8 mouse cellular contexts compared by ENCODE assay signal in the genomic region with DNA sequence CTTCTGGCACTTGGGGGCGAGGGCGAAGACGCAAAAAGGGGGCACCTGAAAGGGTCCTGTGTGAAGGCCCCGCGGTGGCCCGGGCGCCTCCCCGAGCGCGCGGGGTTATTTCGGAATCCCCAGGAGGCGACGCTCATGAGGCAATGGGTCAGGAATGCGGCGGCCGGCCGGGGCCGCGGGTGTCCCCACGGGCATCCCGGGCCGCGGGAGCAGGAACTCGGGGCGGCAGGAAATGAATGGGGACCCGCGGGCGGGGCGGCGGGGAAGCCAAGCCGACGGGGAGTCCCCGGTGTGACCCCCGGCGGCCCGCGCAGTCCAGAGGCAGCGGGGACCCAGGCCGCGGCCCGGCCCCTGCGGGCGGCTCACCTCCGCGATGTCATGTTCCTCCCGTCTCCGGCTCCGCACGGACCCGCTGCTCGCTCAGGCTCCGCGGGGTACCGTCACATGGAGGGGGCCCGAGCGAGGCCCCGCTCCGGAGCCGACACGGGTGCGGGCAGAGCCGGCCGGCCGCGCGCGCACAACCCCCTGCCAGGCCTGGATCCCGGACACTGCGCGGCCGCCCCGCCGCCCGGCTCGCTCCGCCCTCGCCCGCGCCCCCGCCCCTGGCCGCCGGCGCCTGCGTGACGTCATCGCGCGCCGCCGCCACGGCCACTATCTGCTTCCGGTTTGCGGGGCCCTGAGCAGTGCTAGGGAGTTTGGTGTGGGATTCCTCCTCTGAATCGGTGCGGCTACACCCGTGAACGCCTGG. TPM values are rescaled to one million over a fixed set of nuclear protein-coding genes. Genes with fewer than 3 reads are reported as not detected.
DNase-seq lines count a peak whose midpoint lies in the region; ATAC-seq and TF ChIP-seq lines count a peak whose summit lies in the region.

Gene Ptpn11, minus strand, starts transcription at position 562 of the 748 bp plus-strand sequence.

- no peaks in the 10 kb centered on the region for H3K27me3 ChIP-seq in C2C12 (ENCODE audit: control insufficient read depth, insufficient read depth, insufficient read length)
- no peaks in the 10 kb centered on the region for H3K27me3 ChIP-seq in heart, embryonic 11.5 days (ENCODE audit: control insufficient read depth, insufficient read depth, low read length)
- no peaks in the 10 kb centered on the region for H3K27me3 ChIP-seq in kidney, embryonic 16.5 days (ENCODE audit: insufficient read depth, low read length)
- no peaks in the 10 kb centered on the region for H3K27me3 ChIP-seq in liver, embryonic 14.5 days (ENCODE audit: control insufficient read depth, insufficient read depth, low read length)
- H3K27me3 ChIP-seq in stomach, embryonic 15.5 days (replicated peaks): no peaks in the 10 kb centered on the region

- peak within 1 kb of the TSS; percentile 89 for H3ac ChIP-seq in C2C12 (ENCODE audit: control insufficient read depth, insufficient read length, low read depth)

- DNase-seq in brain, adult 2 months (ENCODE audit: low read depth, low spot score): peak; percentile 86
- DNase-seq in liver, embryonic 14.5 days (ENCODE audit: low read depth in 3 of 3, low spot score in 3 of 3): peak; percentile 65 to 71 (median 70)
- peak; percentile 86 for DNase-seq in neural tube, embryonic 10.5 days (ENCODE audit: extremely low spot score, low spot score)

- H3K9ac ChIP-seq in heart, embryonic 11.5 days (ENCODE audit: low read depth, low read length): peak within 1 kb of the TSS; percentile 90
- peak within 1 kb of the TSS; percentile 96 for H3K9ac ChIP-seq in kidney, embryonic 16.5 days (replicated peaks; ENCODE audit: low read length)
- H3K9ac ChIP-seq in liver, embryonic 14.5 days (replicated peaks): peak within 1 kb of the TSS; percentile 85
- peak within 1 kb of the TSS; percentile 68 for H3K9ac ChIP-seq in stomach, embryonic 15.5 days

- peaks cover 7% of the 10 kb centered on the region for H3K36me3 ChIP-seq in C2C12 (ENCODE audit: control insufficient read depth, insufficient read depth)
- H3K36me3 ChIP-seq in heart, embryonic 11.5 days (ENCODE audit: control insufficient read depth, insufficient read depth, low read length): no peaks in the 10 kb centered on the region
- no peaks in the 10 kb centered on the region for H3K36me3 ChIP-seq in kidney, embryonic 16.5 days (ENCODE audit: insufficient read depth, low read length)
- H3K36me3 ChIP-seq in liver, embryonic 14.5 days (replicated peaks; ENCODE audit: control insufficient read depth, insufficient read depth, low read depth): no peaks in the 10 kb centered on the region
- no peaks in the 10 kb centered on the region for H3K36me3 ChIP-seq in stomach, embryonic 15.5 days

- peaks cover 35% of the 10 kb centered on the region for H3K4me1 ChIP-seq in heart, embryonic 11.5 days (ENCODE audit: control insufficient read depth, insufficient read depth, low read length)
- H3K4me1 ChIP-seq in kidney, embryonic 16.5 days (ENCODE audit: insufficient read depth, low read length): peaks cover 13% of the 10 kb centered on the region
- H3K4me1 ChIP-seq in liver, embryonic 14.5 days (replicated peaks; ENCODE audit: control insufficient read depth in 2 of 2, insufficient read depth in 2 of 2, low read length in 1 of 2): peaks cover 38 to 51% of the 10 kb centered on the region in 2 experiments
- peaks cover 10% of the 10 kb centered on the region for H3K4me1 ChIP-seq in stomach, embryonic 15.5 days

- peaks cover 47% of the 10 kb centered on the region for H3K79me3 ChIP-seq in C2C12 (ENCODE audit: low read depth)

- no peak for TF ChIP-seq EP300 in liver, embryonic 14.5 days (IDR thresholded peaks at IDR 0.05; ENCODE audit: low read depth)

- no peaks in the 10 kb centered on the region for H3K9me3 ChIP-seq in heart, embryonic 11.5 days (replicated peaks; ENCODE audit: control insufficient read depth, low read length)
- H3K9me3 ChIP-seq in kidney, embryonic 16.5 days (ENCODE audit: low read length): no peaks in the 10 kb centered on the region
- H3K9me3 ChIP-seq in liver, embryonic 14.5 days (ENCODE audit: control insufficient read depth, low read length): no peaks in the 10 kb centered on the region
- no peaks in the 10 kb centered on the region for H3K9me3 ChIP-seq in stomach, embryonic 15.5 days

- peak; percentile 87 for ATAC-seq in erythroblast, adult 5-6 weeks (replicated peaks; ENCODE audit: low FRiP score, poor library complexity, severe bottlenecking)
- peak; percentile 91 for ATAC-seq in heart, embryonic 11.5 days (replicated peaks; ENCODE audit: insufficient number of reproducible peaks, low FRiP score, low TSS enrichment)
- ATAC-seq in kidney, embryonic 16.5 days (ENCODE audit: low FRiP score, low TSS enrichment): peak; percentile 97
- ATAC-seq in liver, embryonic 14.5 days (ENCODE audit: insufficient read depth): peak; percentile 87
- ATAC-seq in stomach, embryonic 15.5 days (ENCODE audit: insufficient read depth, low FRiP score, low read depth): peak; percentile 94

- peak within 1 kb of the TSS; percentile 67 for H3K4me2 ChIP-seq in heart, embryonic 11.5 days
- H3K4me2 ChIP-seq in kidney, embryonic 16.5 days (replicated peaks; ENCODE audit: low read depth, low read length): peak within 1 kb of the TSS; percentile 85
- H3K4me2 ChIP-seq in liver, embryonic 14.5 days (ENCODE audit: low read depth): peak within 1 kb of the TSS; percentile 86
- H3K4me2 ChIP-seq in stomach, embryonic 15.5 days: peak within 1 kb of the TSS; percentile 74

- H3K79me2 ChIP-seq in C2C12 (ENCODE audit: control insufficient read depth, insufficient read depth): peaks cover 52% of the 10 kb centered on the region

- WGBS in heart, embryonic 11.5 days (ENCODE audit: insufficient replicate concordance): under 1% methylated on average over 77 of the region's 98 CpGs
- under 1% methylated on average over 92 of the region's 98 CpGs for WGBS in kidney, embryonic 16.5 days
- WGBS in liver, embryonic 14.5 days (ENCODE audit: insufficient replicate concordance): under 1% methylated on average over 97 of the region's 98 CpGs
- WGBS in stomach, embryonic 15.5 days: under 1% methylated on average over 65 of the region's 98 CpGs

- no peak for TF ChIP-seq CTCF in C2C12 (IDR thresholded peaks at IDR 0.05; ENCODE audit: control insufficient read depth, insufficient read depth, insufficient read length)
- TF ChIP-seq CTCF in liver, embryonic 14.5 days (IDR thresholded peaks at IDR 0.05; ENCODE audit: low read depth): peak; percentile 19

- peak within 1 kb of the TSS; percentile 83 for H3K27ac ChIP-seq in heart, embryonic 11.5 days (ENCODE audit: low read depth, low read length)
- H3K27ac ChIP-seq in kidney, embryonic 16.5 days (ENCODE audit: low read length): peak within 1 kb of the TSS; percentile 75
- H3K27ac ChIP-seq in liver, embryonic 14.5 days: peak within 1 kb of the TSS; percentile 80
- peak within 1 kb of the TSS; percentile 81 for H3K27ac ChIP-seq in stomach, embryonic 15.5 days

- peak within 1 kb of the TSS; percentile 89 for H3K4me3 ChIP-seq in C2C12 (ENCODE audit: insufficient read depth, poor library complexity, severe bottlenecking)
- H3K4me3 ChIP-seq in heart, embryonic 11.5 days (ENCODE audit: low read depth, low read length): peak within 1 kb of the TSS; percentile 86
- peak within 1 kb of the TSS; percentile 87 for H3K4me3 ChIP-seq in kidney, embryonic 16.5 days (ENCODE audit: low read length)
- peak within 1 kb of the TSS; percentile 83 to 99 for H3K4me3 ChIP-seq in liver, embryonic 14.5 days (ENCODE audit: insufficient read depth in 1 of 2, low read depth in 2 of 2, low read length in 2 of 2)
- H3K4me3 ChIP-seq in stomach, embryonic 15.5 days (replicated peaks): peak within 1 kb of the TSS; percentile 95

TF ChIP-seq in C2C12, 6 proteins besides CTCF, POLR2A, EP300 and RAD21:
- no peak for TF ChIP-seq USF1 (IDR thresholded peaks at IDR 0.05; ENCODE audit: low read depth)
- no peak for TF ChIP-seq CEBPB (IDR thresholded peaks at IDR 0.05; ENCODE audit: low read depth)

RNA-seq across cellular contexts. Expression of gene Ptpn11, which starts in this region (rescaled TPM):
- 75.8 TPM for polyA plus RNA-seq in C2C12 (2012; fragmentation: generic; extraction: Trizol)
- 8.3 and 8.6 TPM in 2 replicates for total RNA-seq in erythroblast, adult 5-6 weeks (2015; ENCODE audit: low replicate concordance)
- total RNA-seq in erythroblast, adult 5-6 weeks (2017; ENCODE audit: low replicate concordance): 23.6 and 26.5 TPM in 2 replicates
- polyA plus RNA-seq in heart, embryonic 11.5 days (2014; fragmentation: Nextera tagmentation; extraction: Ambion mirVana): 23.7 and 33.8 TPM in 2 replicates
- 17.0 and 19.1 TPM in 2 replicates for polyA plus RNA-seq in kidney, embryonic 16.5 days (2015; fragmentation: Nextera tagmentation; extraction: Ambion mirVana)
- 10.4 and 13.7 TPM in 2 replicates for polyA plus RNA-seq in liver, embryonic 14.5 days (2012; rRNA removed)
- polyA plus RNA-seq in liver, embryonic 14.5 days (2014; fragmentation: Nextera tagmentation; extraction: Ambion mirVana): 10.0 and 11.5 TPM in 2 replicates
- polyA plus RNA-seq in stomach, embryonic 15.5 days (2015; fragmentation: Nextera tagmentation; extraction: Ambion mirVana): 17.8 and 19.6 TPM in 2 replicates

Comparison
In these comparisons a context has a peak if more than half of its experiments do, and no peak if none do; other contexts are left out.
1. Peak in every context shown above with its lines: DNase-seq, ATAC-seq, H3K4me3 ChIP-seq and H3K27ac ChIP-seq.